Mouse (Mus musculus): Measurements from ENCODE around the gene Cd248. TPM values are rescaled to one million over a fixed set of nuclear protein-coding genes. Genes with fewer than 3 reads are reported as not detected.

The Cd248 gene
- 71.7 and 72.4 TPM in 2 replicates for polyA plus RNA-seq (2015; fragmentation: Nextera tagmentation; extraction: Ambion mirVana)

GRCm38 (mm10) chr19:5067867-5068569 lies at the start of gene Cd248:
Cd248 (plus strand) TSS chr19:5068078.
- H3K9ac ChIP-seq = peak within 1 kb of the TSS; percentile 65
- H3K36me3 ChIP-seq = no peaks in the 10 kb centered on the region
- H3K9me3 ChIP-seq = no peaks in the 10 kb centered on the region
- 2% methylated on average over 45 of the region's 56 CpGs for WGBS
- peak within 1 kb of the TSS; percentile 87 for H3K4me2 ChIP-seq
- ATAC-seq (ENCODE audit: borderline replicate concordance, extremely low read depth, low FRiP score, low TSS enrichment) = peak; percentile 69
- H3K4me3 ChIP-seq = peak within 1 kb of the TSS; percentile 62
- peaks cover 45% of the 10 kb centered on the region for H3K27me3 ChIP-seq
- H3K4me1 ChIP-seq = peaks cover 62% of the 10 kb centered on the region
- H3K27ac ChIP-seq = peak within 1 kb of the TSS; percentile 87

GRCm38 (mm10) chr19:5018191-5018590 lies 49.7 kb upstream of the Cd248 start:
- H3K4me1 ChIP-seq = peaks cover 10% of the 10 kb centered on the region
- no peak overlapping the region for H3K4me3 ChIP-seq
- H3K9me3 ChIP-seq = no peaks in the 10 kb centered on the region
- no peak overlapping the region for H3K27ac ChIP-seq
- no peak for ATAC-seq (ENCODE audit: borderline replicate concordance, extremely low read depth, low FRiP score, low TSS enrichment)
- H3K36me3 ChIP-seq = no peaks in the 10 kb centered on the region
- H3K4me2 ChIP-seq = no peak overlapping the region
- 75% methylated on average over 3 of the region's 3 CpGs for WGBS
- no peaks in the 10 kb centered on the region for H3K27me3 ChIP-seq
- H3K9ac ChIP-seq = no peak overlapping the region

- no peak for ATAC-seq (ENCODE audit: borderline replicate concordance, extremely low read depth, low FRiP score, low TSS enrichment)
- no peaks in the 10 kb centered on the region for H3K27me3 ChIP-seq
- H3K4me3 ChIP-seq = no peak overlapping the region
- H3K4me2 ChIP-seq = no peak overlapping the region
- WGBS = 71% methylated on average over 2 of the region's 2 CpGs
- no peak overlapping the region for H3K9ac ChIP-seq
- no peak overlapping the region for H3K27ac ChIP-seq
- no peaks in the 10 kb centered on the region for H3K9me3 ChIP-seq
- peaks cover 7% of the 10 kb centered on the region for H3K4me1 ChIP-seq
- H3K36me3 ChIP-seq = no peaks in the 10 kb centered on the region
Measured at GRCm38 (mm10) chr19:5021416-5021815, 46.5 kb upstream of the Cd248 start.

DNA sequence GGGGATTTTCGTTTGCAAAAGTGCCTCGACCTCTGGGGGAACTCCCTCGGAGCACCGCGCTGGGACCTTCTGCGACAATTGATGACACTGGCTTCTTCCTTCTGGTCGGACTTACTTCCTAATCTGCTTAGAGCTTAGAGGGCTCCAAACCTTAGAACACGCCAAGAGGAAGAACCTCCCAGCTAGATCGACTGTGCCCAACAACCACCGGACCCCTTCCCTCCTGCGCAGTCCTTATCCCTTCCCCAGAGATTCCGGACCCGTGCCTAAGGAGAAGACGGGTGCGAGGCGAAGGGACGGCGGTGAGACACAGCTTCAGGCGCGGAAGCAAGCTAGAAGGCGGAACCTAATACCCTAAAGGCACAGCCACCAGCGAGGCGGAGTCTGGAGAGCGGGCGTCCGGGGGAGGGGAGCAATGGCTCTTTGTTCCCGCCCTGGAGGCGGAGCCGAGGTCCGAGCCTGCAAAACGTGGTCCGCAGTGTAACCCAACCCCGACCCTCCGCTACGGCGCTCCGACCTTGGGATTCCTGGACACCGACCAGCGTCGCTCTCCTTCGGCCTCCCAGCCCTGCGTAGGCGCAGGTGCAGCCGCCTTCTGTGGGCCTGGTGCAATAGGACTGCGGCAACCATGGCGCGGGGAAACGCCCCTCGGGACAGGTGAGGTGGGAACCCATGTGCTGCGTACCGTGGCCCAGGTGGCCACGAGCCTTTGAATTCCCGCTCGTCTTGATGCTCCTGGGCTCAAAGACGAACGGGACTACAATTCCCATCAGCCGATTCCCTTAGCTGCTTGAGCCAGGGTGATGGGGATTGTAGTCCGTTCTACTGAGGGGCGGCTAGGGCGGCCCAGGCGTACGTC lies 44.0 kb upstream of the Cd248 start, which contains the start of gene Slc29a2:
TSS of gene Slc29a2 (plus strand) at position 240 of the 859 bp plus-strand sequence.
- Histone ChIP-seq H3K4me1 (peaks cover 4% of the 10 kb centered on the region), H3K27me3 (no peaks in the 10 kb centered on the region), H3K27ac (peak within 1 kb of the TSS; percentile 88), H3K9ac (peak within 1 kb of the TSS; percentile 82), H3K36me3 (no peaks in the 10 kb centered on the region), H3K9me3 (no peaks in the 10 kb centered on the region), H3K4me2 (peak within 1 kb of the TSS; percentile 98), H3K4me3 (peak within 1 kb of the TSS; percentile 74)
- under 1% methylated on average over 62 of the region's 62 CpGs for WGBS
- peak; percentile 96 for ATAC-seq (ENCODE audit: borderline replicate concordance, extremely low read depth, low FRiP score, low TSS enrichment)

- no peak for ATAC-seq (ENCODE audit: borderline replicate concordance, extremely low read depth, low FRiP score, low TSS enrichment)
- 84% methylated on average over 8 of the region's 8 CpGs for WGBS
- Histone ChIP-seq H3K36me3 (0 out of 2 replicates have a peak, but pooled peaks cover under 1% of the 10 kb centered on the region), H3K9ac (no peak overlapping the region), H3K4me3 (no peak overlapping the region), H3K4me1 (peaks cover 4% of the 10 kb centered on the region), H3K9me3 (no peaks in the 10 kb centered on the region), H3K27me3 (no peaks in the 10 kb centered on the region), H3K4me2 (no peak overlapping the region), H3K27ac (no peak overlapping the region)
Measured at GRCm38 (mm10) chr19:5026111-5026510, 41.8 kb upstream of the Cd248 start.

GRCm38 (mm10) chr19:5032686-5033085 lies 35.2 kb upstream of the Cd248 start:
- Histone ChIP-seq H3K9me3 (no peaks in the 10 kb centered on the region), H3K4me3 (no peak overlapping the region), H3K4me1 (peaks cover 5% of the 10 kb centered on the region), H3K27me3 (no peaks in the 10 kb centered on the region), H3K9ac (no peak overlapping the region), H3K36me3 (0 out of 2 replicates have a peak, but pooled peaks cover 5% of the 10 kb centered on the region), H3K4me2 (no peak overlapping the region), H3K27ac (no peak overlapping the region)
- no peak for ATAC-seq (ENCODE audit: borderline replicate concordance, extremely low read depth, low FRiP score, low TSS enrichment)
- WGBS = 69% methylated on average over 3 of the region's 3 CpGs

GRCm38 (mm10) chr19:5036577-5036976 lies 31.3 kb upstream of the Cd248 start:
- 75% methylated on average over 4 of the region's 4 CpGs for WGBS

DNA sequence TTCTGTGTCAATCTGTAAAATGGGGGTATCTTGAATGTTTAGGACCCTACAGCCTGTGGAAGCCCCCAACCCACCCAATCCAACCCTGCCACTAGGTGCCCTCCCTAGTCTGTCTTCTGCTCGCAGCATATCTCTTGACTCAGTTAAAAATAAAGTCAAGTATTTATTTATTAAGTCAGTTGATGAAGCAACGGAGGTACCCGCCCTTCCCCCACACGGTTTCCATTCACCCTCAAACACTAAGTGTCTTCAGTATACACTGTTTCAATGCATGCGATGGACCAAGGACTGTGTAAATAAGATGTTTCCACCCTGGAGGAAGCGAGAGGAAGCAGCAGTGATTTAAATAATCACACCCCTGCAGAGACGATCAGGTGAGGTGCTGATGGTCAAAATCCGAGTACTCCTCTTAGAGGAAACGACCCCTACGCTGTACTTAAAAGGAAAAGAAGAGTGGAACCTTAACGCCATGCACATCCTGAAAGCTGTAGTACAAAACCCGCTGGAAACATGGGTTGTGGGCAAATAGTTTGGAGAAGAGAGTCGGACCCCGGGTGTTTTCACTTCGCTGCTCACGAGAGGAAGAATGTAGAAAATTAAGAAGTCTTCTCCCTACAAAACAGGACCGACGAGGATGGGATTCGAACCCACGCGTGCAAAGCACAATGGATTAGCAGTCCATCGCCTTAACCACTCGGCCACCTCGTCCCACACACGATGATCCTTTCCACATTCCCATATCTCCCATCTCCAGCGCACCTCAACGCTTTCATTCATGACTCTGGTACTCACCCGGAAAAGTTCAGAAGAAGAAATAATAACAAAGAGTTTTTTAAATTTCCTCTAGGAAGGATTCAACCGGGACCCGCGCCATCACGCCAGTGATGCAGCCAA lies 30.0 kb upstream of the Cd248 start:
- Histone ChIP-seq H3K4me2 (peak overlapping the region; percentile 95), H3K27ac (peak overlapping the region; percentile 79), H3K27me3 (no peaks in the 10 kb centered on the region), H3K9me3 (no peaks in the 10 kb centered on the region), H3K36me3 (no peaks in the 10 kb centered on the region), H3K4me3 (peak overlapping the region; percentile 76), H3K9ac (peak overlapping the region; percentile 84), H3K4me1 (peaks cover 39% of the 10 kb centered on the region)
- peak; percentile 45; the same call in 1 of the 2 replicates for ATAC-seq (ENCODE audit: borderline replicate concordance, extremely low read depth, low FRiP score, low TSS enrichment)
- 2% methylated on average over 32 of the region's 32 CpGs for WGBS

More at GRCm38 (mm10) chr19:5036577-5036976, 31.3 kb upstream of the Cd248 start:
- Histone ChIP-seq H3K27ac (no peak overlapping the region), H3K4me2 (no peak overlapping the region), H3K4me1 (peaks cover 28% of the 10 kb centered on the region), H3K27me3 (no peaks in the 10 kb centered on the region), H3K36me3 (no peaks in the 10 kb centered on the region), H3K4me3 (no peak overlapping the region), H3K9ac (no peak overlapping the region), H3K9me3 (no peaks in the 10 kb centered on the region)
- no peak for ATAC-seq (ENCODE audit: borderline replicate concordance, extremely low read depth, low FRiP score, low TSS enrichment)

- ATAC-seq (ENCODE audit: borderline replicate concordance, extremely low read depth, low FRiP score, low TSS enrichment) = peak; percentile 88
- Histone ChIP-seq H3K4me2 (peak within 1 kb of the TSS; percentile 95), H3K9ac (peak within 1 kb of the TSS; percentile 84), H3K4me3 (peak within 1 kb of the TSS; percentile 76), H3K9me3 (no peaks in the 10 kb centered on the region), H3K36me3 (no peaks in the 10 kb centered on the region), H3K27ac (peak within 1 kb of the TSS; percentile 79), H3K4me1 (peaks cover 39% of the 10 kb centered on the region), H3K27me3 (no peaks in the 10 kb centered on the region)
- under 1% methylated on average over 43 of the region's 44 CpGs for WGBS
Measured at GRCm38 (mm10) chr19:5038709-5039156, 29.1 kb upstream of the Cd248 start, which contains the start of the genes B4gat1 and AC124502.3. B4gat1 (plus strand) TSS chr19:5038826. AC124502.3 (plus strand) TSS chr19:5038891.

- Histone ChIP-seq H3K4me2 (peak overlapping the region; percentile 95), H3K9me3 (no peaks in the 10 kb centered on the region), H3K4me1 (peaks cover 39% of the 10 kb centered on the region), H3K27me3 (no peaks in the 10 kb centered on the region), H3K36me3 (no peaks in the 10 kb centered on the region; the same call in 1 of the 2 replicates), H3K4me3 (peak overlapping the region; percentile 76), H3K27ac (peak overlapping the region; percentile 65), H3K9ac (peak overlapping the region; percentile 84)
- 9% methylated on average over 41 of the region's 41 CpGs for WGBS
- no peak for ATAC-seq (ENCODE audit: borderline replicate concordance, extremely low read depth, low FRiP score, low TSS enrichment)
Measured at GRCm38 (mm10) chr19:5039301-5040114, 28.4 kb upstream of the Cd248 start.
